In the genomic region with DNA sequence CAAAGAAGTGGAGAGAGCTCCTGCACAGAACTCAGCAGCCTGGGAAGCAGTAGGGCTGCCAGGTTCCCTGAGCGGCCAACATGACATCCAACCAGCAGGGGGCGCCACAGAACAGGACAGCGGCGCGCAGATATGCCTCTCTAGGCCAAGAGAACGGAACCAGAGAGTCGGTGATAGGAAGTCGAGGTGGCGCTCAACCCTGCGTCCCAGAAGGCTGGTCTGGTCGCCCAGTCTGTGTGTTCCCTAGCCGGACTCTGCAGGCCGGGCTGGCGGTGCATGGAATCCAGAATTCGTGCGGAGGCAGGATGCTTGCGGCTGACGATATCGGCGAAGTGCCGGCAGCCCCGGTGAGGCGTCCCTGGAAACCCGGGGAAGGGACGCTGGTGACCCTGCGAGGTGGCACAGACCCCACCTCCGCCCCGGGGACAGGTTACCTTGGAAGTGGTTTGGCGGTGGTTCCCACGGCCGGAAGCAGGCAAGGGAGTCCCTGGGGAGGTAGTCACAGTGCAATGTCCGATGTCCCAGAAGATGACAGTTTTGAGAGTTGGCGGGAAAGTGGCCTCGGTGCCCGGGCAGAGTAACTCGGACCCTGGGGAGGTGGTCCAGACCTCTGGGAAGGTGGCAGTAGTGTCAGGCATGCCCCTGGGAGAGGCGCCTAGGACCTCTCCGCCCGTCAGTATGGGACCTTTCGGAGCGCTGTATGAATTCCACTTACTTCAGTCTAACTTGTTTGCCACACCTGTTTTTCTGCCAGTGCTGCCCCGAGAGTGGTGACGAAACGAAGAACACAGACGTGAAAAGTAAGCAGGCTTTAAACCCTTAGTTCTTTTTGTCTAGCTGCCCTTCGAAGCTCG, we compare ENCODE assay signal across 8 mouse cellular contexts. TPM values are rescaled to one million over a fixed set of nuclear protein-coding genes. Genes with fewer than 3 reads are reported as not detected.
DNase-seq lines count a peak whose midpoint lies in the region; ATAC-seq lines count a peak whose summit lies in the region.

A gene (plus strand): TSS at position 176 of the 854 bp plus-strand sequence.

- no peaks in the 10 kb centered on the region for H3K27me3 ChIP-seq in hindbrain, embryonic 16.5 days (replicated peaks; ENCODE audit: control insufficient read depth, insufficient read depth, low read length)

- peak within 1 kb of the TSS; percentile 93 for H3K9ac ChIP-seq in hindbrain, embryonic 16.5 days (ENCODE audit: low read depth, low read length)

- peak within 1 kb of the TSS; percentile 88 for H3K4me3 ChIP-seq in hindbrain, embryonic 16.5 days (ENCODE audit: low read length)
- H3K4me3 ChIP-seq in macrophage (ENCODE audit: inconsistent target): peak within 1 kb of the TSS; percentile 98

- peaks cover 2% of the 10 kb centered on the region; the same call in 1 of the 2 replicates for H3K36me3 ChIP-seq in hindbrain, embryonic 16.5 days (ENCODE audit: control insufficient read depth, insufficient read depth, low read length)
- H3K36me3 ChIP-seq in macrophage (ENCODE audit: inconsistent target): no peaks in the 10 kb centered on the region

- peaks cover 8% of the 10 kb centered on the region for H3K4me1 ChIP-seq in hindbrain, embryonic 16.5 days (ENCODE audit: control insufficient read depth, insufficient read depth, low read depth, low read length)

- peak within 1 kb of the TSS; percentile 81 for H3K27ac ChIP-seq in hindbrain, embryonic 16.5 days (ENCODE audit: low read depth, low read length)
- peak within 1 kb of the TSS; percentile 44 for H3K27ac ChIP-seq in macrophage

- peak; percentile 78 for DNase-seq in WW6 (ENCODE audit: low read depth, low spot score)
- DNase-seq in cerebellum, postnatal 4 days (ENCODE audit: low spot score in 2 of 2): peak; percentile 98 to 99
- peak; percentile 95 for DNase-seq in gastrocnemius, adult 18-20 months (ENCODE audit: low spot score)
- peak; percentile 95 to 99 for DNase-seq in left cerebral cortex, adult 18-20 months (ENCODE audit: low spot score in 2 of 2)
- peak; percentile 94 for DNase-seq in right cerebral cortex, adult 18-20 months
- DNase-seq in urinary bladder, postnatal 10 days (ENCODE audit: low spot score): peak; percentile 89

- peak; percentile 91 for ATAC-seq in hindbrain, embryonic 16.5 days

- H3K9me3 ChIP-seq in hindbrain, embryonic 16.5 days (ENCODE audit: control insufficient read depth, low read length): no peaks in the 10 kb centered on the region

- peak within 1 kb of the TSS; percentile 97 for H3K4me2 ChIP-seq in hindbrain, embryonic 16.5 days (ENCODE audit: low read length)

- H3K79me2 ChIP-seq in macrophage (ENCODE audit: inconsistent target): peaks cover 10% of the 10 kb centered on the region

- WGBS in hindbrain, embryonic 16.5 days: 3% methylated on average over 46 of the region's 47 CpGs
- WGBS in macrophage (ENCODE audit: missing documents): 3% methylated on average over 47 of the region's 47 CpGs

RNA-seq across cellular contexts. Expression of the gene that starts here (rescaled TPM):
- 1 to 10 TPM; 6.9 to 8.9 TPM for total RNA-seq in gastrocnemius, adult 18-20 months (2021)
- polyA plus RNA-seq in hindbrain, embryonic 16.5 days (2015; fragmentation: Nextera tagmentation; extraction: Ambion mirVana): 25.7 and 28.1 TPM in 2 replicates
- total RNA-seq in left cerebral cortex, adult 18-20 months (2021): 10 to 100 TPM; 20.8 to 23.4 TPM
- total RNA-seq in macrophage (2018; cell fraction: chromatin; rRNA removed): 10 to 100 TPM; 12.7 to 81.2 (median 39.2) TPM
- total RNA-seq in macrophage (2018; cell fraction: cytosol; rRNA removed): 10 to 100 TPM in 2 of 26 experiments, 1 to 10 TPM in 24; 3.8 to 12.2 (median 7.4) TPM
- 10 to 100 TPM in 24 of 26 experiments, 1 to 10 TPM in 2; 9.4 to 71.3 (median 22.0) TPM for total RNA-seq in macrophage (2018; cell fraction: nucleus; rRNA removed)
- 5.2 to 8.4 TPM (median 6.9 TPM) in 3 replicates for polyA plus RNA-seq in macrophage (2018)

Comparison
In these comparisons a context has a peak if more than half of its experiments do, and no peak if none do; other contexts are left out.
1. Peak in every context shown above with its lines: DNase-seq, ATAC-seq, H3K4me3 ChIP-seq and H3K27ac ChIP-seq.